In the genomic region with DNA sequence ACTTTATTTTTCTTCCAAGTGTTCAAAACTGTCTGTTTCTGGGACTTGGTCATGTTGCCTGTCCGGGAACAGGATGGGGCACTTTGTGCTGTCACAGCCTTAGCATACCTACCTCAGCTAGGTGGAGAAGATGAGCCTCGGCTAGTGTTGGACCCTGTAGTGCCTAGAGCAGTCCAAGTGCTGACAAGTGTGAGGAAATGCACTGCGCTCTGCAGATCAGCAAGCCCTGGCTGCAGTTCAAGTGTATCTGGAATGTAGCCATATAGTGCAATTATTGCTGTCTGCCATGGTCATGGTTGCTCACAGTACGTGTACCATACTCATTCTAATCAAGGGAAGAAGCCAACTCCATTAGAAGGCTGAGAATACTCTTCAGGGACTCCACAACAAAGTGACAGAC, we compare ENCODE assay signal across 9 mouse cellular contexts. TPM values are rescaled to one million over a fixed set of nuclear protein-coding genes. Genes with fewer than 3 reads are reported as not detected.
DNase-seq lines count a peak whose midpoint lies in the region; ATAC-seq lines count a peak whose summit lies in the region.
"Had no signal": no experiment of that assay in that cellular context is flagged by ENCODE, and none has a peak within 500 bp of the region (broad histone marks: within the 10 kb centered on the region; RNA-seq: fewer than 3 reads in every experiment).

No protein-coding gene starts in this region.

- H3K4me2 ChIP-seq in hindbrain, embryonic 14.5 days (replicated peaks) = no peak overlapping the region
- no peak overlapping the region for H3K4me2 ChIP-seq in hindbrain, embryonic 11.5 days (replicated peaks; ENCODE audit: low read depth, low read length)
- H3K4me2 ChIP-seq in heart, embryonic 13.5 days = peak overlapping the region; percentile 30
- H3K4me2 ChIP-seq: stomach, embryonic 15.5 days had no signal

- no peaks in the 10 kb centered on the region for H3K27me3 ChIP-seq in hindbrain, embryonic 14.5 days (ENCODE audit: control insufficient read depth, insufficient read depth, low read length)
- no peaks in the 10 kb centered on the region for H3K27me3 ChIP-seq in hindbrain, embryonic 11.5 days (ENCODE audit: control insufficient read depth, insufficient read depth, low read length)
- no peaks in the 10 kb centered on the region for H3K27me3 ChIP-seq in heart, embryonic 13.5 days (replicated peaks)
- H3K27me3 ChIP-seq: stomach, embryonic 15.5 days had no signal

- no peak overlapping the region for H3K4me3 ChIP-seq in hindbrain, embryonic 14.5 days (replicated peaks; ENCODE audit: low read length)
- no peak overlapping the region for H3K4me3 ChIP-seq in hindbrain, embryonic 11.5 days (ENCODE audit: low read depth, low read length)
- H3K4me3 ChIP-seq in heart, embryonic 13.5 days = no peak overlapping the region
- H3K4me3 ChIP-seq: stomach, embryonic 15.5 days had no signal

- no peak overlapping the region for H3K9ac ChIP-seq in hindbrain, embryonic 14.5 days
- no peak overlapping the region for H3K9ac ChIP-seq in hindbrain, embryonic 11.5 days (ENCODE audit: low read depth, low read length)
- no peak overlapping the region for H3K9ac ChIP-seq in heart, embryonic 13.5 days
- H3K9ac ChIP-seq: stomach, embryonic 15.5 days had no signal

- H3K9me3 ChIP-seq in hindbrain, embryonic 14.5 days (ENCODE audit: control insufficient read depth, low read length) = no peaks in the 10 kb centered on the region
- H3K9me3 ChIP-seq in hindbrain, embryonic 11.5 days (ENCODE audit: control insufficient read depth, low read length) = no peaks in the 10 kb centered on the region
- no peaks in the 10 kb centered on the region for H3K9me3 ChIP-seq in heart, embryonic 13.5 days
- H3K9me3 ChIP-seq: stomach, embryonic 15.5 days had no signal

- H3K36me3 ChIP-seq in hindbrain, embryonic 14.5 days (replicated peaks; ENCODE audit: control insufficient read depth, insufficient read depth) = peaks cover 86% of the 10 kb centered on the region
- H3K36me3 ChIP-seq in hindbrain, embryonic 11.5 days (ENCODE audit: control insufficient read depth, insufficient read depth, low read length) = peaks cover 2% of the 10 kb centered on the region; the same call in 1 of the 2 replicates
- H3K36me3 ChIP-seq in heart, embryonic 13.5 days = peaks cover 81% of the 10 kb centered on the region

- peak; percentile 81 for DNase-seq in hindbrain, embryonic 14.5 days (ENCODE audit: low spot score)
- DNase-seq in hindbrain, embryonic 11.5 days (ENCODE audit: low spot score) = no peak
- DNase-seq in MN1 (ENCODE audit: low spot score) = peak; percentile 79
- DNase-seq in cerebellum, adult 18-20 months = peak; percentile 78 to 82
- DNase-seq in lung, postnatal 10 days = peak; percentile 79
- no peak for DNase-seq in urinary bladder, adult 18-20 months (ENCODE audit: low spot score in 2 of 2)
- no peak for DNase-seq in left cerebral cortex, adult 9 months (ENCODE audit: low spot score in 2 of 2)

- no peaks in the 10 kb centered on the region for H3K4me1 ChIP-seq in hindbrain, embryonic 14.5 days (replicated peaks; ENCODE audit: control insufficient read depth, insufficient read depth, low read length)
- H3K4me1 ChIP-seq in hindbrain, embryonic 11.5 days (replicated peaks; ENCODE audit: control insufficient read depth, insufficient read depth, low read length) = no peaks in the 10 kb centered on the region
- peaks cover 25% of the 10 kb centered on the region for H3K4me1 ChIP-seq in heart, embryonic 13.5 days
- H3K4me1 ChIP-seq: stomach, embryonic 15.5 days had no signal

- 70% methylated on average over 4 of the region's 4 CpGs for WGBS in hindbrain, embryonic 14.5 days
- WGBS in hindbrain, embryonic 11.5 days = 92% methylated on average over 4 of the region's 4 CpGs
- WGBS in heart, embryonic 13.5 days = 25% methylated on average over 4 of the region's 4 CpGs

- H3K27ac ChIP-seq in hindbrain, embryonic 14.5 days = no peak overlapping the region
- H3K27ac ChIP-seq in hindbrain, embryonic 11.5 days (ENCODE audit: low read depth, low read length) = no peak overlapping the region
- peak overlapping the region; percentile 72 for H3K27ac ChIP-seq in heart, embryonic 13.5 days (replicated peaks)
- H3K27ac ChIP-seq: stomach, embryonic 15.5 days had no signal

- peak; percentile 69; the same call in 1 of the 2 replicates for ATAC-seq in hindbrain, embryonic 14.5 days (ENCODE audit: low FRiP score)
- ATAC-seq in hindbrain, embryonic 11.5 days (ENCODE audit: low FRiP score) = no peak
- peak; percentile 51; the same call in 1 of the 2 replicates for ATAC-seq in heart, embryonic 13.5 days (ENCODE audit: extremely low read depth, insufficient number of reproducible peaks, low FRiP score, low TSS enrichment)

RNA-seq across cellular contexts. Expression of gene Iars2, which starts 44.5 kb away (rescaled TPM):
- 18.4 and 21.4 TPM in 2 replicates for polyA plus RNA-seq in hindbrain, embryonic 14.5 days (2014; fragmentation: Nextera tagmentation; extraction: Ambion mirVana)
- 19.2 and 24.5 TPM in 2 replicates for polyA plus RNA-seq in hindbrain, embryonic 11.5 days (2014; fragmentation: Nextera tagmentation; extraction: Ambion mirVana)
- polyA plus RNA-seq in heart, embryonic 13.5 days (2015; fragmentation: Nextera tagmentation; extraction: Ambion mirVana) = 32.8 and 35.6 TPM in 2 replicates

RNA-seq across cellular contexts. Expression of gene Bpnt1, which starts 47.2 kb away (rescaled TPM):
- polyA plus RNA-seq in hindbrain, embryonic 14.5 days (2014; fragmentation: Nextera tagmentation; extraction: Ambion mirVana) = 38.1 and 46.1 TPM in 2 replicates
- 28.8 and 29.0 TPM in 2 replicates for polyA plus RNA-seq in hindbrain, embryonic 11.5 days (2014; fragmentation: Nextera tagmentation; extraction: Ambion mirVana)
- polyA plus RNA-seq in heart, embryonic 13.5 days (2015; fragmentation: Nextera tagmentation; extraction: Ambion mirVana) = 25.6 and 25.7 TPM in 2 replicates

Comparison
In these comparisons a context has a peak if more than half of its experiments do, and no peak if none do; other contexts are left out.
1. DNase-seq: peak in hindbrain, embryonic 14.5 days (single experiment), MN1 (single experiment), cerebellum, adult 18-20 months (2 of 2) and lung, postnatal 10 days (single experiment); none in hindbrain, embryonic 11.5 days (single experiment), urinary bladder, adult 18-20 months (0 of 2) and left cerebral cortex, adult 9 months (0 of 2).